Mouse (Mus musculus) gastrocnemius, postnatal 25 days (tissue): ENCODE data around the gene Gtf2h3. TPM values are rescaled to one million over a fixed set of nuclear protein-coding genes. Genes with fewer than 3 reads are reported as not detected.

Source experiments
- DNase-seq: peaks from one replicate; pipeline ENCODE4 v3.0.0; 2022
- total RNA-seq, 2 experiments: library from RNA; stranded (reverse); gene quantifications; 1 replicate in 1 of 2; 2 replicates in 1 of 2; pipeline ENCODE4 v1.2.3; 2021

Gene Gtf2h3
- total RNA-seq, 2 experiments from 2014 or later: 14.6 to 16.2 TPM

DNA sequence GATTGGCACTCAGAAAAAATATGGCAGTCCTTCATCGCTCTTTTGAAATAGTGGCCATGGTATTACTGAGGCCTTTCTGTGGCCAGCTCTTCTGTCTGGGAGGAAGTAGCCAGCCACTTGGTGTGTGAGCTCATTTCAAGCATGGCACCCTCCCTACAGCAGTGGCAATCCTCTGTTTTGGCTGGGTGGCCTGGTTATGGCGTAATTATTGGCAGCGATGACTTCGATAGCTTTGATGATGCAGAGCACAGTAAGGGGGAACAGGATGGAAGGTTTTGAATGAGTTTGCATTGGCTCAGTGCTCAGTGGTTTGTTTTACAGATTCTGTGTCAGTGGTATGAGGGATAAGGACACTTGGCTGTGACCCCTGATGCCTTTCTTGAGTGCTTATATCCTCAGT is 57.8 kb downstream of the Gtf2h3 start:
- no peak for DNase-seq

DNA sequence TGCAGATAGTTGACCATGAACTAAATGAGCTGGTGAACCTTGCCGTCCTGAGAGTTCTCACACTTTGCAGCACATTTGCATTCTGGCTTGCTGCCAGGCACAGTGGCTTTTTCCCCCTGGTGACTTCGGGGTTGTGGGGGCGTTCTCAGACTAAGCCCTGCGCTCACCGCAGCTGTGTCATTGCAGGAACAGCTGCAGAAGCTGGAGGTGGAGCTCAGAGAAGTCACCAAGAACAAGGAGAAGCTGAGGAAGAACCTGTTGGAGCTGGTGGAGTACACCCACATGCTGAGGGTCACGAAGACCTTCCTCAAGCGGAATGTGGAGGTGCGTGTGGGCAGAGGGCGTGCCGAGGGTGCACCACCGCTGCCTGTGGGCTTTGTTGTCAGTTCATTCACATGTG is 58.4 kb downstream of the Gtf2h3 start:
- no peak for DNase-seq

DNA sequence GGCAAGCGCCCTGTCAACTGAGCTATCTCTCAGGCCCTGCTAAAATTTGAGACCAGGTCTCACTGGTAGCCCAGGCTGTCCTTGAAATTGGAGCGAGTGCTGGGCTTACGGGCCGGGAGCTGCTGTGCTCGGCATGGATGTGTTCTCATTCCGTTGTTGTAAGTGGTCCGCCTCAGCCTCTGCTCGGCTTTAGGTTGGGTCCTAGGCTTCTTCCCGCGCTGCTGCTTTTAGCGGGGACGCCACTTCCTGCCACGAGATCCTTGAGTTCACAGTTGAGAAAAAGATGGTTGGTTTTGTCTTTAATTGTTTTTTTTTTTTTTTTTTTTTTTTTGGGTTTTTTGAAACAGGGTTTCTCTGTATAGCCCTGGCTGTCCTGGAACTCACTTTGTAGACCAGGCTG is 58.9 kb downstream of the Gtf2h3 start:
- no peak for DNase-seq

Other genes starting within 250 kb of the Gtf2h3 start
- gene Cdk2ap1, start 216.1 kb upstream of the Gtf2h3 start, total RNA-seq: 100 to 1,000 TPM; 113 to 116 TPM
- gene Sbno1, start 153.1 kb upstream of the Gtf2h3 start, total RNA-seq: 10 to 100 TPM; 35.3 to 37.7 TPM
- 100 to 1,000 TPM; 107 to 134 TPM for gene Kmt5a, start 139.2 kb upstream of the Gtf2h3 start, total RNA-seq
- gene Rilpl2, start 100.8 kb upstream of the Gtf2h3 start, total RNA-seq: 1 to 10 TPM; 3.9 to 5.1 TPM
- gene Snrnp35, start 96.0 kb upstream of the Gtf2h3 start, total RNA-seq: 10 to 100 TPM; 23.0 to 23.8 TPM
- gene Rilpl1, start 47.7 kb upstream of the Gtf2h3 start, total RNA-seq: 100 to 1,000 TPM; 121 to 144 TPM
- gene Tmed2, start 38.4 kb upstream of the Gtf2h3 start, total RNA-seq: 100 to 1,000 TPM; 145 to 151 TPM
- 1 to 10 TPM; 4.3 to 4.8 TPM for gene Ddx55, start 26.3 kb upstream of the Gtf2h3 start, total RNA-seq
- gene Eif2b1, start within 50 bp of the Gtf2h3 start, total RNA-seq: 10 to 100 TPM; 35.2 to 39.1 TPM
- gene Atp6v0a2, start 49.4 kb downstream of the Gtf2h3 start, total RNA-seq: 10 to 100 TPM; 25.9 to 27.4 TPM
- gene Dnah10, start 145.9 kb downstream of the Gtf2h3 start, total RNA-seq: under 1 TPM; 0.03 to 0.05 TPM